Mouse (Mus musculus): ENCODE measurements around the gene Mfsd4a. TPM values are rescaled to one million over a fixed set of nuclear protein-coding genes. Genes with fewer than 3 reads are reported as not detected.

Mfsd4a gene
- polyA plus RNA-seq, 1 experiment: not detected

DNA sequence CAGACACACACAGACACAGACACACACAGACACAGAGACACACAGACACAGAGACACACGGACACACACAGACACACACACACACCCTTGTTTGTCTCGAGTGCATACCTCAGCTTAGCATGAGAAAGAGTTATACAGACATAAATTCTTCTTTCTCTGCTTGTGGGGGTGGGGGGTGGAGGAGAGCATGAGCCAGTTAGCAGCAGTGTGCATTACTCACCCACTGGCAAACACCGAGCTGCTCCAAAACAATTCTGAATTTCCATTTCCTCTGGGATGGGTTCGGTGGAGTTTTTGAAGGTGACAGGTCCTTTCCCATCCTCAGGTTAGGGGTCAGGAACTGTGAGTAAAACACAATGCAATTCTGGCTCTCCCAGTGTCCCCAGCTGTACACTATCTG lies 31.2 kb upstream of the Mfsd4a start:
- no peak for TF ChIP-seq CTCF (IDR thresholded peaks at IDR 0.05; ENCODE audit: low read depth, low read length)
- no peak for TF ChIP-seq POLR2A (IDR thresholded peaks at IDR 0.05; ENCODE audit: borderline replicate concordance, low read depth, low read length)
- peaks cover 15% of the 10 kb centered on the region for H3K4me1 ChIP-seq (ENCODE audit: control insufficient read depth, insufficient read depth, low read length)
- no peak overlapping the region for H3K4me3 ChIP-seq (ENCODE audit: insufficient read depth, low read length)
- H3K27ac ChIP-seq (ENCODE audit: insufficient read depth, low read depth, low read length): no peak overlapping the region

DNA sequence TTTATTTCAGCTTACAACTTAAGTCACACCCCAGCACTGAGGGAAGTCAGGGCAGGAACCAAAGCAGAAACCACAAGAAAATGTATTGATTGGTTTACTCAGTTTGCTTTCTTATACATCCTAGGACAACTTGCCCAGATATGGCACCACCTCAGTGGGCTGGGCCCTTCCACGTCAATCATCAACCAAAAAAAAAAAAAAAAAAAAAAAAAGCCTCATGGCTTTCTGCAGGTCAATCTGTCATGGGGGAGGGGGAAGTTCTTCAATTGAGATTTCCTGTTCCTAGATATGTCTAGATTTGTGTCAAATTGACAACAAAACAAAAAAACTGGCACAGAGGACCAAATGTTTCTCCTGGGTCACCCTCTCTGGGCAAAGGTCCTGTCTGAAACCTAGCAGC lies 30.2 kb upstream of the Mfsd4a start:
- Histone ChIP-seq H3K27ac (ENCODE audit: insufficient read depth, low read depth, low read length) (no peak overlapping the region), H3K4me3 (ENCODE audit: insufficient read depth, low read length) (no peak overlapping the region), H3K4me1 (ENCODE audit: control insufficient read depth, insufficient read depth, low read length) (peaks cover 15% of the 10 kb centered on the region)
- TF ChIP-seq CTCF (IDR thresholded peaks at IDR 0.05; ENCODE audit: low read depth, low read length): no peak
- TF ChIP-seq POLR2A (IDR thresholded peaks at IDR 0.05; ENCODE audit: borderline replicate concordance, low read depth, low read length): no peak

DNA sequence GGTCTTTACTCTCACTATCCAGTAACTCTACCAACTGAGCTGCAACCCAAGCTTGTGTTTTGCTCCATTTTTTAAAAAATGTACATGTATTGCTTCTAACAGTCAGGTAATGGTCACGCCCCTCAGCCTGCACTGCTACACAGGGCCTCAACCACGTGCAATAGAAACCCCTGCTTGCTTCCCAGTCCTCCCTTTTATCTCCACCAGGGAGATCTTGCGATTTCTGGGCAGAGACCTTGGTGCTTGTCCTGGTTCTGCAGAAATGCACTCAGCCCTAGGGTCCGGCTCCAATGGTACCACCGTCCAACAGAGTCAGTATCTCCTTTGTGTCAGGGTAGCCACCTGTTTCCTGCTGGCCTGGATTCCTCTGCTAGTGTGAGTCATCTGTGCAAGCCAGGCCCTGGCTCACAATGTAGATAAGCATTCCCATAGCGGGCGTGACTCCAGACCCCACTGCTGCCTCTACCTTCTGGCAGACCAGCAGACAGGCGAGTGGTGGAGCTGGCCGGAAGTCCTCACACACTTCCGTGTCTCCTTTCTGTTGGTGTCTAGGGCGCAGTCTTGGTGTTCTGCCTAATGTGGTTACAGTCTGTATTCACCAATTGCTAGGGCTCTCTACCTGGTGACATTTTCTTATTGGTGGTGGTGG lies 27.6 kb upstream of the Mfsd4a start:
- H3K27ac ChIP-seq (ENCODE audit: insufficient read depth, low read depth, low read length): no peak overlapping the region

DNA sequence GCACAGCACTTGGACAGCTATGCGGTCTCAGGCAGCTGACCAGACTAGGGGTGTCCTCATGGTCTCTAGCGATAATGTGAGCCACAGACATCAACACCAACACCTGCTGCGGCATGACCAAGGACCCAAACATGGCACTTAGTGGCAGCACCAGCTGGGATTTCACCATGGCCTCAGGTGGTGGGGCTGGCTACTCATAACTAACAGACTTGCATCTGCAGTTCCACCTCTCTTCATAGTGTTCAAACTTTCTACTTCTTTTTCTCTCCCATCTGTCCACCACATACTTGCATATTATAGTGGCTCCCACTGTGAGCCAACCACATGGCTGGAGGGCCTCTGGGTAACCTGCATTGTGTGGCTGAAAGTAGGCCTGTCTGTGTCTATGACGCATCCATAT lies 25.4 kb upstream of the Mfsd4a start:
- TF ChIP-seq POLR2A (IDR thresholded peaks at IDR 0.05; ENCODE audit: borderline replicate concordance, low read depth, low read length) (no peak), CTCF (IDR thresholded peaks at IDR 0.05; ENCODE audit: low read depth, low read length) (no peak)
- Histone ChIP-seq H3K4me1 (ENCODE audit: control insufficient read depth, insufficient read depth, low read length) (peaks cover 7% of the 10 kb centered on the region), H3K4me3 (ENCODE audit: insufficient read depth, low read length) (no peak overlapping the region), H3K27ac (ENCODE audit: insufficient read depth, low read depth, low read length) (no peak overlapping the region)

More for the DNA sequence above, 27.6 kb upstream of the Mfsd4a start:
- Histone ChIP-seq H3K4me1 (ENCODE audit: control insufficient read depth, insufficient read depth, low read length) (peaks cover 15% of the 10 kb centered on the region), H3K4me3 (ENCODE audit: insufficient read depth, low read length) (no peak overlapping the region)
- TF ChIP-seq CTCF (IDR thresholded peaks at IDR 0.05; ENCODE audit: low read depth, low read length) (no peak), POLR2A (IDR thresholded peaks at IDR 0.05; ENCODE audit: borderline replicate concordance, low read depth, low read length) (no peak)

DNA sequence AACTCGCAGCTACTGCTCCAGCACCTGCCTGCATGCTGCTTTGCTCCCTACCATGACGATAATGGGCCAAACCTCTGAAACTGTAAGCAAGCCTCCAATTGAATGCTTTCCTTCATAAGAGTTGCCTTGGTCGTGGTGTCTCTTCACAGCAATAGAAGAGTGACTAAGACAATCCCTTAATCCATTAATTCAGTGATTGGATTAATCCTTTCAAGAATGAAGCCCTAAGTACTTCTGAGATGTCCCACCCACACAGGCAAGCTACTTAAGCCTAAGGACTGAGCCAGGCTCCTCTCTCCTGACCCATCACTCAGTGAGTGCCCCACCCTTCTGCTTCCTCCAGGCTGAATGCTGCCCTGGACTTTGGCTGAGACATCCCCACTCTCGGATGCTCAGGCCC lies 22.4 kb upstream of the Mfsd4a start:
- TF ChIP-seq CTCF (IDR thresholded peaks at IDR 0.05; ENCODE audit: low read depth, low read length) (no peak), POLR2A (IDR thresholded peaks at IDR 0.05; ENCODE audit: borderline replicate concordance, low read depth, low read length) (no peak)
- H3K27ac ChIP-seq (ENCODE audit: insufficient read depth, low read depth, low read length): no peak overlapping the region
- no peak overlapping the region for H3K4me3 ChIP-seq (ENCODE audit: insufficient read depth, low read length)
- peaks cover under 1% of the 10 kb centered on the region; the same call in 1 of the 2 replicates for H3K4me1 ChIP-seq (ENCODE audit: control insufficient read depth, insufficient read depth, low read length)

DNA sequence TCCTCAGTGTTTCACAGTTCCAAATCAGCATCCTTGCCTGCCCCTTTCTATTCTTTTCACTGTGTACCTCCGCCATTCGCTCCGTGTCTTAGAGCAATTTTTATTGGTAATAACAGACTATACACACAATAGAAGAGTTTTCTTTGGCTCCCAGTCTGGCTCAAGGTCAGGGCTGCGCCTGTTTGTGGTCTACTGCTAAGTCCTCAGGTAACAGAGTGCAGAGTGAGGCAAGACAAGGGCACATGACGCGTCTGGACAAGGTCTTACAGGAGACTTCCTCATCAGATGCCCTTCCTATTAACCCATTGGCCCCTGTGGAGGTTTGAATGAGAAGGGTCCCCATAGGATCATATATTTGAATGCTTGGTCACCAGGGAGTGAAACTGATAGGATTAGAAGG lies 21.9 kb upstream of the Mfsd4a start:
- H3K27ac ChIP-seq (ENCODE audit: insufficient read depth, low read depth, low read length): no peak overlapping the region
- TF ChIP-seq CTCF (IDR thresholded peaks at IDR 0.05; ENCODE audit: low read depth, low read length): no peak
- no peak for TF ChIP-seq POLR2A (IDR thresholded peaks at IDR 0.05; ENCODE audit: borderline replicate concordance, low read depth, low read length)
- H3K4me1 ChIP-seq (ENCODE audit: control insufficient read depth, insufficient read depth, low read length): peaks cover 3% of the 10 kb centered on the region; the same call in 1 of the 2 replicates
- no peak overlapping the region for H3K4me3 ChIP-seq (ENCODE audit: insufficient read depth, low read length)

DNA sequence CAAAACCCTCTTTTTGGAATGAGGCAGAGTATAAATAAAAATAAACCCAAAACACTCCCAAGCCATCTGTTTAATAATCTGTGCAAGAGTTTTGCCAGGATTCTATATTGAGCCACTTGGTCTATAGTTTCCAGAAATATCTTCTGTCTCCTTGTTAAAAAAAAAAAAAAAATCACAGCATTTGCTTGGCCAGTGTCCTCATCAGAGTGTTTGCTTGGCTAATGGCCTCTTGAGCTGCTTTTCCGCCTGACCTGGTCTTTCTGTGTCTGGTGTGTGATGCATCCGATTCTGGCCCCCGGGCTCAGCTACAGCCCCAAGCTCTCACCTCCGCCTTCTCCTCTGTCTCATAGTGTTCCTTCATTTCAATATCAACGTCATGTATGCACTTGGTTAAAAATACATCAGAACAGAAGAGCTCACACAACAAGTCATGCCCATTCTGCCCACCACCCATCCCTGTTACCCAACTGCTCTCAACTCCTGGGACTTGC lies 20.4 kb upstream of the Mfsd4a start:
- peaks cover 3% of the 10 kb centered on the region; the same call in 1 of the 2 replicates for H3K4me1 ChIP-seq (ENCODE audit: control insufficient read depth, insufficient read depth, low read length)
- TF ChIP-seq POLR2A (IDR thresholded peaks at IDR 0.05; ENCODE audit: borderline replicate concordance, low read depth, low read length) (no peak), CTCF (IDR thresholded peaks at IDR 0.05; ENCODE audit: low read depth, low read length) (no peak)
- no peak overlapping the region for H3K27ac ChIP-seq (ENCODE audit: insufficient read depth, low read depth, low read length)
- H3K4me3 ChIP-seq (ENCODE audit: insufficient read depth, low read length): no peak overlapping the region

DNA sequence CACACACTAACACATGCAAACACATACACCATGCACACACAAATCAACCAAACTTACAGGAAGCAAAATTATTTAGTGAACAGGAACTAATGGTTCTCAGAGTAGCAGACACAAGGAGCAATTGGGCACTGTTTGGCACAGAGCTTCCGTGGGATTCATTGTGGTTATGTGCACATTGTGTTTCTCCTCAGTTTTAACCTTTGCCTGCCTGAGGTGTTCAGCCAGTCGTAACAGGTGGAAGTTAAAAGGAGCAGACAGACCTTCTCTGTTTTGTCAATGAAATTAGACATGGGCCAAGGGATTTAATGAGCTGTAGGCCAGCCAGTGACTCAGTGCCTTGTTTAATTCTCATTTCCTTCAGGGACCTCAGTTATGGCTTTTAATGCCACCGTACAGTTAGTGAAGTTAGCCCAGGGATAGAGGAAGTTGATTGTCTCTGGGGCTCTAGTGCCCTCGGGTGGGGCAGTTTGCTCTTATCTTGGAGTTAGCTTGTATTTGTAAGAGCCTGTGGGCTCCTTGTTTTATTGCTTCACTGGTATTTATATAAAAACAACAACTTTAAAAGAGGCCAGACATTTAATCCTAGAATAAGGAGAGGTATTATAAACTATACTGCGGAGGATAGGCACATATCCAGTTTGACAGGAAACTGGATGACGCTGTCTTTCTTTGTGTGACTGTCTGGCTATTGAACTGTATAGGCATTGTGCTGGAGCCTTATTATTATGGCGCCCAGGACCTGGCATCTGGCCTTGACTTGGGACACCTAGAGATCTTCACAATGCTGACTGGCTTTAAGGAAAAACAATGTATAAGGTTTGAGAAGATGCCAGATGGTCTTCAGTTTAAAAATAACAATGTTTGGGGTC lies 17.6 kb upstream of the Mfsd4a start:
- Histone ChIP-seq H3K27ac (ENCODE audit: insufficient read depth, low read depth, low read length) (no peak overlapping the region), H3K4me3 (ENCODE audit: insufficient read depth, low read length) (no peak overlapping the region), H3K4me1 (ENCODE audit: control insufficient read depth, insufficient read depth, low read length) (peaks cover 3% of the 10 kb centered on the region; the same call in 1 of the 2 replicates)
- TF ChIP-seq CTCF (IDR thresholded peaks at IDR 0.05; ENCODE audit: low read depth, low read length) (no peak), POLR2A (IDR thresholded peaks at IDR 0.05; ENCODE audit: borderline replicate concordance, low read depth, low read length) (no peak)

DNA sequence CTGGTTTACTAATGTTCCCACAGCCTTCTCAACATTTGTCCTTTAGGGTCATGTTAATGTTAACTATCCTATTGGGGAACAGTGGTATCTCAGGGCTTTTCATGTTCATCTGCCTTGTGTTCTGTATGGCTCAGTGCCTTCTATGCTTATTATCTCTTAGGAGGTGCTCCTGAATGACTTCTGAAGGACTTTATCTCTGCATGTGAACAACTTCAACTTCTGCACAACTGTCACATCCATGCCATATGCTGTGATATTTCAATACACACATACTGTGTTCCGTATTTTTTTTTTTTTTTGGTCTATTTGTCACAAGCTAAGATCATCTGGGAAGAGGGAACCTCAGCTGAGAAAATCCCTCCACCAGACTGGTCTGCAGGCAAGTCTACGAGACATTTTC lies 10.6 kb upstream of the Mfsd4a start:
- TF ChIP-seq POLR2A (IDR thresholded peaks at IDR 0.05; ENCODE audit: borderline replicate concordance, low read depth, low read length): no peak
- no peak for TF ChIP-seq CTCF (IDR thresholded peaks at IDR 0.05; ENCODE audit: low read depth, low read length)
- H3K4me3 ChIP-seq (ENCODE audit: insufficient read depth, low read length): no peak overlapping the region
- no peak overlapping the region for H3K27ac ChIP-seq (ENCODE audit: insufficient read depth, low read depth, low read length)
- no peaks in the 10 kb centered on the region for H3K4me1 ChIP-seq (ENCODE audit: control insufficient read depth, insufficient read depth, low read length)

DNA sequence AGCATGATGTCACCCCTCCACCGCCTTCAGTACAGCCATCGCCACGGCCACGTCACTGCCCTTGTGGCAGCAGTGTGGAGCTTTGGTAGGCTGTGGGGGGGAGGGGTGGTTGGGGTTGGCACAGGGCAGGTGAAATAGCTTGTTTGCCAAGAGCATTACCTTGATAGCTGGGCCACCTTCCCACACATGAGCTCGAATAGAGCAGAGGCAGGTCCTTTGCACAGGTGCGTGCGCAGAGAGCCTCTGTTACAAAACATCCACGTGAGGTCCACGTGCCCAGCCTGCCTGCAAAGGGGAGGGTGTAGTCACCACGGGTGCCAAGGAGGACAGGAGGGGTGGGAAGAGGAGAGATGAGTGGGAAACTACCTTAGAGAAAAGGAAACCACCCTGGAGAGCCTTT lies 7.7 kb upstream of the Mfsd4a start:
- no peak for TF ChIP-seq CTCF (IDR thresholded peaks at IDR 0.05; ENCODE audit: low read depth, low read length)
- no peak for TF ChIP-seq POLR2A (IDR thresholded peaks at IDR 0.05; ENCODE audit: borderline replicate concordance, low read depth, low read length)

More for the DNA sequence above, 7.7 kb upstream of the Mfsd4a start:
- Histone ChIP-seq H3K4me3 (ENCODE audit: insufficient read depth, low read length) (no peak overlapping the region), H3K27ac (ENCODE audit: insufficient read depth, low read depth, low read length) (no peak overlapping the region), H3K4me1 (ENCODE audit: control insufficient read depth, insufficient read depth, low read length) (no peaks in the 10 kb centered on the region)
